Mouse (Mus musculus) bone marrow macrophage, adult 2 months (primary cell): ENCODE results near the gene Kcnj9.

Experiments
- CTCF ChIP-seq: IDR thresholded peaks from 2 replicates; pipeline ENCODE4 v1.5.1; 2012; ENCODE audit warnings: low read depth, mild to moderate bottlenecking, low read length, moderate library complexity
- POLR2A ChIP-seq: IDR thresholded peaks from 2 replicates; pipeline ENCODE4 v1.6.1; 2012; ENCODE audit warnings: mild to moderate bottlenecking, low read depth, low read length, borderline replicate concordance

DNA sequence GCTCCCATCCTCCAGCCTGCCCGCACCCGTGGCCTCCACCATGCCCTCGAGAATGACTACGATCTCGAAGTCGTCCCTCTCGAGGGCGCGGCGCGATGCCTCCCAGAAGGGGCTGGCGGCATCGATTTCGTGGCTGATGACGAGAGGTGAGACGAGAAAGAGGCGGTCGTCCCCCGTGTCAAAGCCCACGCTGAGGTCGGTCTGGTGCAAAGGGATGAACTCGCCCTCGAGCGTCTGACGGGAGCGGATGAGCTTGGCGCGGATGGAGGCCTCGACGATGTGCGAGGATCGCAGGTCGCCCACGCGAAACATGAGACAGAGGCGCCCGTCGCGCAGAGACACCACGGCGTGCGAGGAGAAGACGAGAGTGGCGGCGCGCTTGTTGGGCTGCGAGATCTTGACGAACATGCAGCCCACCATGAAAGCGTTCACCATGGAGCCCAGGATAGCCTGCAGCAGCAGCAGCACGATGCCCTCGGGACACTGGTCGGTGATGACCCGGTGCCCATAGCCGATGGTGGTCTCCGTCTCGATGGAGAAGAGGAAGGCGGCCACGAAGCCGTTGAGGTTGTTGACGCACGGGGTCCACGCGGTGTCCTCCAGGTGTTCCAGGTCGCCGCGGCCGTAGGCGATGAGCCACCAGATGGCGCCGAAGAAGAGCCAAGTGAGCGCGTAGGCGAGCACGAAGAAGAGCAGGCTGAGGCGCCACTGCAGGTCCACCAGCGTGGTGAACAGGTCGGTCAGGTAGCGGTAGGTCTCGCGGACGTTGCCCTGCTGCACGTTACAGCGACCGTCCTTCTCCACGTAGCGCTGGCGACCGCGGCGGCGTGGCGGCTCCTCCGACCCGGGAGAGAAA is 3.2 kb downstream of the Kcnj9 start:
- TF ChIP-seq POLR2A (no peak), CTCF (peak; percentile 44; the same call in 1 of the 2 replicates)
